Mouse (Mus musculus) C2C12 (cell line): Measurements from ENCODE around the gene Rbpjl.
A peak's percentile ranks its signal among the peaks of the same experiment; 100 is the strongest.

ENCODE experiments used
- CEBPB ChIP-seq: IDR thresholded peaks from one replicate; pipeline ENCODE4 v1.6.1; 2011; ENCODE audit warnings: low read depth, mild to moderate bottlenecking, control low read depth, moderate library complexity
- CTCF ChIP-seq: IDR thresholded peaks from one replicate; pipeline ENCODE4 v1.5.1; 2011; ENCODE audit not compliant: control insufficient read depth, insufficient read depth, insufficient read length
- MAX ChIP-seq: IDR thresholded peaks from one replicate; pipeline ENCODE4 v1.6.1; 2011; ENCODE audit warnings: mild to moderate bottlenecking, control low read depth
- MYOD1 ChIP-seq: IDR thresholded peaks from one replicate; pipeline ENCODE4 v1.6.1; 2011; ENCODE audit warnings: low read depth; ENCODE audit not compliant: control insufficient read depth, insufficient read length
- MYOG ChIP-seq: IDR thresholded peaks from one replicate; pipeline ENCODE4 v1.6.1; 2011; ENCODE audit not compliant: control insufficient read depth, insufficient read length; ENCODE audit errors: extremely low read depth
- USF1 ChIP-seq: IDR thresholded peaks from one replicate; pipeline ENCODE4 v1.6.1; 2011; ENCODE audit warnings: low read depth, mild to moderate bottlenecking, control low read depth, moderate library complexity

GRCm38 (mm10) chr2:164452000-164452676, 49.2 kb downstream of the Rbpjl start:
- no peak for TF ChIP-seq CTCF
- TF ChIP-seq MAX: no peak
- no peak for TF ChIP-seq USF1
- no peak for TF ChIP-seq CEBPB
- no peak for TF ChIP-seq MYOG
- TF ChIP-seq MYOD1: peak; percentile 31
